Mouse (Mus musculus) layer of hippocampus, postnatal 36 days (tissue): ENCODE data around the gene Pkd1l2. TPM values are rescaled to one million over a fixed set of nuclear protein-coding genes. Genes with fewer than 3 reads are reported as not detected.
A peak's percentile ranks its signal among the peaks of the same experiment; 100 is the strongest.

Experiments
- DNase-seq, 2 experiments: peaks; one replicate each; pipeline ENCODE4 v3.0.0; 2022
- total RNA-seq, 2 experiments: library from RNA; stranded (reverse); gene quantifications; 2 replicates each; pipeline ENCODE4 v1.2.3; 2021

Gene Pkd1l2
- total RNA-seq, 2 experiments from 2014 or later = 0.05 TPM; not detected in 1

GRCm38 (mm10) chr8:117031476-117031875 lies 50.8 kb downstream of the Pkd1l2 start:
- no peak for DNase-seq

- DNase-seq = no peak
These were observed 53.6 kb downstream of the Pkd1l2 start for GRCm38 (mm10) chr8:117028686-117029085.

- no peak for DNase-seq
These were observed 54.6 kb downstream of the Pkd1l2 start for GRCm38 (mm10) chr8:117027601-117028000.

- DNase-seq = no peak
These were observed 59.8 kb downstream of the Pkd1l2 start for GRCm38 (mm10) chr8:117022297-117022993.

- DNase-seq = peak in 1 of 2 experiments; percentile 10
These were observed 62.6 kb downstream of the Pkd1l2 start for GRCm38 (mm10) chr8:117019323-117020275.

- no peak for DNase-seq
These were observed 64.4 kb downstream of the Pkd1l2 start for GRCm38 (mm10) chr8:117017896-117018295.

GRCm38 (mm10) chr8:117017006-117017405 lies 65.2 kb downstream of the Pkd1l2 start:
- no peak for DNase-seq

- DNase-seq = no peak
These were observed 66.6 kb downstream of the Pkd1l2 start for GRCm38 (mm10) chr8:117015670-117016069.

DNA sequence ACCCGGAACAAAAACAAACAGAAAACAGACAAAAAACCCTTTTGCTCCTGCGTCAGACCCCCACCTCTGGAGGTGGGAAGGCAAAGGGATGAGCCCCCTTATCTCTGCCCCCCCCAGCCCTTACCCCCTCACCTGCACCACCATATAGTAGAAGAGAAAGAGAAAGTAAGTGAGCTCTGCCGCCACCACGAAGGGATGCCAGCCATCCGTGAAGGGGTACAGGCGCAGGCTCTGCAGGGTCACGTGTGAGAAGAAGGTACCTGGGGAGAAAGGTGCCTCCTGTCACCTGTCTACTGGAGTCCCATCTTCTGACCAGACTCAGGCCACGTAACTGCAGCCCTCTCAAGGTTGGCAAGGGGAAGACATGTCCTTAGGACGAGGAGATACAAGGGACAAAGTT lies 70.9 kb downstream of the Pkd1l2 start:
- no peak for DNase-seq

DNA sequence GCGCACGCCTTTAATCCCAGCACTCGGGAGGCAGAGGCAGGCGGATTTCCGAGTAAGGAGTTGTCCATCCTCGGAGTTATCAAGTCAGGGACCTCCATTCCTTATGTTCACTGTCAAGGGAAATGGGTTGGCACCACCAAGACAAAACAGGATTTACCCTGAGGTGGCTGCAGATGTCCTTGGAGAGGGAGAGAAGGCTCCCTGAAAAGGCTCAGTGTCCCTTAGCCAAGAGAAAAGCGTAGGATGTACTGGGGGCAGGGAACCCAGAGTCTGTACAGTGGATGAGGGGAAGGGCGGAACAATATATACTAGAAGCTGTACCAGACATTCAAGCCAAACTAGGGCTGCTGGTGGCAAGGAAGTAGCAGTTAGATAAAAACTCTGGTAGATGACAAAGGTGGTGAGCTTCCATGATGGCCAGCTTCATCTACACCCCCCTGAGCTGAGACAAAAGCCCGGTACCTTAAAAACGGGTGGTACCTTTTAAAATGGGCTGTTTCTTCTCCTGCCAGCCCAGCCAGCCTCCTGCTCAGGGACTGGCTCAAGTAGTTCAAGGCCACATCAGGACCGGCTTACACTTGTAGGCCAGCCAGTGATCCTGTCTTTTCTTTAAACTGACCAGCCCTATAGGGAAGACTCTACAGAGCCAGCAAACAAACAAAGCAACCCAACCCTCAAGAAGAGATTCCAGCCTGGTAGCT lies 88.1 kb downstream of the Pkd1l2 start:
- no peak for DNase-seq

DNA sequence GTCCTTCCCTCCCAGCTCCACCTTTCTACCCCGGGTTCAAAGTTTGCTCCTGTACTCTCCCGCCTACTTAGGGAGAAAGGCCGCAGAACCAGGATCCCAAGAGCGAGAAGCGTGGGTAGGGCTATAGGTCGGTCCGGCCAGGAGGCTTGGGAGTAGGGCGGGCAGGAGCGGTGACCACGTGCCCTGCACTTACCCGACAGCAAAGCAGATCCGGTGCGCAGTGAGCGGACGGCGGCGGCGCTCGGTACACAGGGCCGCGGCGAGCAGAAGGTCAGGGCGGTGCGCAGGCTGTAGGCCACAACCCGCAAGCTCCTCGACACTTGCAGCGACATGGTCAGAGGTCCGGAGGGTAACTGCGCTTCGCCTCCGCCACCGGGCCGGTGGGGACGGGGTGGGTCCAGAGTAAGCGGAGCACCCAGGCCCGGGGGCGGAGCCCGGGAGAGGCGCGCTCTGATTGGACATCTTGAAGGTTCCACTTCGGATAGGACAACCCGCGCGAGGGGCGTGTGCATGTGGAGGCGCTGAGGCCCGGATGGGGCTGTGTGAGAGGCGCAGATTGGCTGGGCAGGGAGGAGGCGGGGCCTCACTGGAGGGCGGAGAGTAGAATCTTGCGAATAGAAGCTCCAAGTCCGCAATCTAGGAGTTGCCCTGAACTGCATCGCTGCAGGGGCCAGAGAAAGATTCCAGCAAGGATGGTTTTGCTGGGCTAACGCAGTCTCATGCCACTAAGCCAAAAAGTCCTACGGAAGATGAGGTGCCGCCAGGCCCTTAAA lies 89.0 kb downstream of the Pkd1l2 start, which contains the start of gene Gcsh:
Gene Gcsh (minus strand): TSS at position 443 of the 773 bp plus-strand sequence.
- DNase-seq = peak; percentile 97 to 98

DNA sequence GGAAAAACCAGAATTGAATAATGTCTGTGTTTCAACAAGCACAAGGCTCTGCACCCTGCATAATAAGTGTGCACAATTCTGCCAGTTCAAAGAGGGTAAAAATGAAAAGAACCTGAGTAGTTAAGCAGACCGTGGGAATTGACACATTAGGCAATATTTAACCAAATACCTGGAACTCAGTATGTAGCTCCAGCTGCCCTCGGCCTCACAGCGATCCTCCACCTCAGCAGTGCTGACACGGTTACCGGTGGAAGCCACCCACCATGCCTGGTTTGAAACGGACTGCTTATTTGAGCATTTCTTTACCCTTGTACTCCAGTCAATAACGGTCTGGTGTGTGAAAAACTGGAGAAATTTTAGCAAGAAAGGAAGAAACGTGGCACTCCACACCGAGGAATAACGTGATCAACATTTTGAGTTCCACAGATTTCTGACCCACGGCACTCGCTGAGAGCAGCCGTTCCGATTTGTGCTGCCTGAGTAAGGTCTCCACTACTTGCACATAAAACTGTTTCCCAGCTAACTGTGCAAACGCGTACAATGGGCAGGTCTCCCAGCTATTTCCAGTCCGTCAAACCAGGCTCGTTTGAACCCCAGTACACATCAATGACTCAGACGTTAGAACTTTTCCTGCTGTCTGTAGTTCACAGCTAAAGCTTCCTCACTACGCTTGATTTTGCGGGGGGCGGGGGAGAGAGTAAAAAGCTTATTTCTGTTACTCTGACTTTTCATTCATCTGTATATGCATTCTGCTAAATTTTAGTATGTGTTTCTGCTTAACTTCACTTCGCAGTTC lies 89.9 kb downstream of the Pkd1l2 start:
- no peak for DNase-seq

GRCm38 (mm10) chr8:116991241-116991640 lies 91.0 kb downstream of the Pkd1l2 start:
- no peak for DNase-seq

- no peak for DNase-seq
These were observed 92.4 kb downstream of the Pkd1l2 start for GRCm38 (mm10) chr8:116989842-116990241.

DNA sequence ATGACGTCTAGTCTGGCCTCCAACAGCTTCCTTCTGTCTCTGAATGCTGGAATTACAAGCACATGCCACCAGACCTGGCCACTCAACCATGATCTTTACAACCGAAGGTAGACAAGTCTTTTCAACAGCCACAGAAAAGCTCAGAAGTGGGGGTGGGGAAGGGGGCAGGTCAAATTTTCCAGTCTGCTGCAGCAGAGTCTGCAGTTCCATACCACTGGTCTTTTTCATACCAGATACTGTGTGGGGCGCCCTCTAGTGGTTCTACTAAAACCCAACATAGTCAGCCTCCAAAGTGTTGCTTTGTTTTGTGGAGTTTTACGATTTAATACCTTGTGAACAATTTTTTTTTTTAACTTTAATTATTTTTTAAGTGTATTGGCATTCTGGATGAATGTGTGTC lies 102.1 kb downstream of the Pkd1l2 start:
- peak; percentile 20 to 38 for DNase-seq

DNA sequence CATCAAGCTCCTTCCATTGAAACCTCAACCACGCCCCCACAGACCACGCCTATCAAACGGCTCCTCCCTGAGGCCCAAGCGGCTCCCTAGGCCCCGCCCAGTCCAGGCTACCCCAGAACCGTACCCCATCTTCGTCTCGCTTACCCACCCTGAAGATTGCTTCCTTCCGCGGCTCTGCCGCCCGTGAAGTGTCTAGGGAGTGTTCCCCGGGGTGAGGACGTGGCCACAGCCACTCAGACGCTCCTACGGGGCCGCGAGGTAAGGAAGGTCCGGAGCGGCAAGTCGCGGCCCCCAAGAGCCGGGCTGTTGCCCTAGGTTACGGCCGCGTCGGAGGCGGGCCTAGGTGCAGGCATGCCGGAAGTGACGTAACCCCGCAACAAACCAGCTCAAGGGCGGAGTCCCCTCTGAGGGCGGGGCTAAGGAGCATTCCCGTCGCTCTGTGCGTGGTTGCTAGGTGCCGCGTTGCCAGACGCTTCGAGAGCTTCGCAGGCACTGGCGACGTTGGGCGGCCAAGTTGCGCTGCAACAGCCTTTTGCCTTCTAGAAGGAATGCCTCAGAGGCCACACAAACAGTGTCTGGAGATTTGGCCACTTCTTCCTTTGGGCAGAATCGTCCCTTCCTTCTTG lies 103.5 kb downstream of the Pkd1l2 start, which contains the start of gene 1700030J22Rik:
Gene 1700030J22Rik (minus strand): TSS at position 329 of the 626 bp plus-strand sequence.
- DNase-seq = peak; percentile 97 to 98

- no peak for DNase-seq
These were observed 104.2 kb downstream of the Pkd1l2 start for GRCm38 (mm10) chr8:116978052-116978451.

GRCm38 (mm10) chr8:116975606-116976005 lies 106.6 kb downstream of the Pkd1l2 start:
- DNase-seq = no peak

DNA sequence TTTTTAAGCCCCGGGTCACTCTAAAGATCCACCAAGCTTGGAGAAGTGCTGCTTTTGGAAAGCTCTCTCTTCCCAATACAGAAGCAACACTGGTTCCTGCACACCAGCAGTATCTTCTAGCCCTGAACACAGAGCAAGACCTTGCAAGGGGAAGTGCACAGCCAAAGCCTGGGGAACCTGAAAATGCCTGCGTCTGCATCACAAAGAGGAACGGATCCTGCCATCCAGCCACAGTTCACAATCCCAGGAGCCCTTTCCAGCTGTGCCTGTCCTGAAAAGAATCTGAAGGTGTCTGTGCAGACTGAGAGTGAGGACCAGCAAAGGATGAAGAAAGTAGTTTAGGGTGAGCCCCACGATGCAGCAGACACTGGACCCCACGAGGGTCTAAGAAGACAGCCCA lies 107.2 kb downstream of the Pkd1l2 start:
- no peak for DNase-seq

DNA sequence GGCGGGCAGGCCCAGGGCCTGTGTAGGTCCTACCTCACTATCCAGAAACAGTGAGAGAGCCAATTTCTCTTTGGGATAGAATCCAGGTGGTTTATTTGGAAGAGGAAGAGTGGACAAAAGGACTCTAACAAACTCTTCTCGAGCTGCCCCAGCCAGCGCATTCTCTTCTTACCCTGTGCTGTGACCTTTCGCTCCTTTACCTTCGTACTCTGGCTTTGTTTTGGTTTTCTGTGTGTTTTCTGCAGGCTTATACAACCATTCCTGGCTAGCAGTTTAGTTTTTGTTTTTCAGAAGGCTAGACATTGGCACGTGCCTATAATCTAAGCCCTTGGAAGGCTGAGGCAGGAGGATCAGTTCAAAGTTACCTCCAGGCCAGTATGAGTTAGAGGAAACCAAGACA lies 112.7 kb downstream of the Pkd1l2 start:
- DNase-seq = no peak
